Mouse (Mus musculus) regulatory T cell (primary cell): ENCODE results near the gene Cldn34b1.
"Not testable (repeated sequence)": the region's sequence is repeated elsewhere in the genome, so short reads cannot be mapped to it uniquely, and the experiment has no call there.

ENCODE experiments used
- in situ Hi-C: fragments of 300-600 bp; cut with MboI, MseI; formaldehyde crosslinking; loops from one replicate; pipeline ENCODE4 v1.15.1; 2025; ENCODE audit warnings: high pct_unique_total_duplicates

Cldn34b1 gene

GRCm38 (mm10) chrX:154890167-154890566 lies at the start of gene Cldn34b1:
Gene Cldn34b1, minus strand, starts transcription at chrX:154890267.
- in situ Hi-C loops = not testable (repeated sequence)

GRCm38 (mm10) chrX:154935887-154936286 lies 45.8 kb upstream of the Cldn34b1 start, which contains the start of gene Magea6:
Gene Magea6, minus strand, starts transcription at chrX:154935987.
- in situ Hi-C loops = not testable (repeated sequence)
